Mouse (Mus musculus): ENCODE results near the gene Anapc2. TPM values are rescaled to one million over a fixed set of nuclear protein-coding genes. Genes with fewer than 3 reads are reported as not detected.
A peak's percentile ranks its signal among the peaks of the same experiment; 100 is the strongest.

The Anapc2 gene
- polyA plus RNA-seq, 1 experiment, result 76.0 TPM

DNA sequence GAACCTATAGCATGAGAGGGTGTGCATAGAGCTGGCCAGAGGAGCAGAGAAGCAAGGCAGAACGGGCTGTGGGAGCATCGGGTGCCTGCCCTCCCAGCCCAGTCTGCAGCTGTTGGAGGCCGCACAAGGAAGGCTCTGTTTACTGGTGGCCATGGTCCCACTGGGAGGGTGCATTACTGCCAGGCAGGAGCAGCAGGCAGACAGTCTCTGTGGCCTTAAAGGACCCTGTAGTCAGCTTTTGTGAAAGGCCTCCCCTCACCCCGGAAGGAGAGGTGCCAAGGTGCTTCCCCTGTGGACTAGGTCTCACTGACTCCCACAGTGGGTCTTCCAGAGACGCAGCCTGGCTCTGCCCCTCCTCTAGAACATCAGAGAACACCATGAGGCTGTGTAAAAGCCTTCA lies 45.4 kb upstream of the Anapc2 start:
- Histone ChIP-seq H3K27me3 (ENCODE audit: control insufficient read depth, insufficient read depth, low read length, poor library complexity, severe bottlenecking) (no peaks in the 10 kb centered on the region), H3K9me3 (replicated peaks; ENCODE audit: control insufficient read depth, insufficient read depth, low read length, poor library complexity, severe bottlenecking) (no peaks in the 10 kb centered on the region), H3K27ac (ENCODE audit: insufficient read depth, low read length) (no peak overlapping the region), H3K36me3 (ENCODE audit: control insufficient read depth, insufficient read depth, low read length, poor library complexity, severe bottlenecking) (peaks cover 10% of the 10 kb centered on the region), H3K4me1 (ENCODE audit: control insufficient read depth, insufficient read depth, low read length) (no peaks in the 10 kb centered on the region), H3K9ac (ENCODE audit: low read depth, poor library complexity, severe bottlenecking) (no peak overlapping the region), H3K4me3 (ENCODE audit: low read depth, low read length) (no peak overlapping the region)
- TF ChIP-seq CTCF (IDR thresholded peaks at IDR 0.05; ENCODE audit: low read depth, low read length) (no peak), POLR2A (IDR thresholded peaks at IDR 0.05; ENCODE audit: insufficient read depth, low read length) (no peak), EP300 (IDR thresholded peaks at IDR 0.05; ENCODE audit: insufficient read depth, low read depth, low read length) (no peak)

DNA sequence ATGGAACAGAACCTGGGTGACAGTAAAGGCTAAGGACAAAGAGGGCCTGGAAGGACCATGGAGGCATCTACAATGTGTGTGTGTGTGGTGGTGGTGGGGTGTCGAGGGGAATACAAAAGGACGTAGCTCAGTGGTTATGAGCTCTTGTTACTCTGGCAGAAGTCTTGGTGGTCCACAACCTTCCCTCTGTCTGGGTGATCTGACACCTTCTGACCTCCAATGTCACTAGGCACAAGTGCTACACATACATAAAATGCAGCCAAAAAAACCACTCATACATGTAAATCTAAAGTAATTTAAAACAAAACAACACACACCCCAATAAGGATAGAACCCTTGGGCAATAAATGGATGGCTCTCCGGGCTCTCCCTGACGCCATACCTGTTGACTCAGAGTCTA lies 44.9 kb upstream of the Anapc2 start:
- Histone ChIP-seq H3K27ac (ENCODE audit: insufficient read depth, low read length) (no peak overlapping the region), H3K4me3 (ENCODE audit: low read depth, low read length) (no peak overlapping the region), H3K36me3 (ENCODE audit: control insufficient read depth, insufficient read depth, low read length, poor library complexity, severe bottlenecking) (peaks cover 9% of the 10 kb centered on the region), H3K9me3 (replicated peaks; ENCODE audit: control insufficient read depth, insufficient read depth, low read length, poor library complexity, severe bottlenecking) (no peaks in the 10 kb centered on the region), H3K27me3 (ENCODE audit: control insufficient read depth, insufficient read depth, low read length, poor library complexity, severe bottlenecking) (no peaks in the 10 kb centered on the region), H3K4me1 (ENCODE audit: control insufficient read depth, insufficient read depth, low read length) (no peaks in the 10 kb centered on the region), H3K9ac (ENCODE audit: low read depth, poor library complexity, severe bottlenecking) (no peak overlapping the region)
- TF ChIP-seq POLR2A (IDR thresholded peaks at IDR 0.05; ENCODE audit: insufficient read depth, low read length) (no peak), CTCF (IDR thresholded peaks at IDR 0.05; ENCODE audit: low read depth, low read length) (no peak), EP300 (IDR thresholded peaks at IDR 0.05; ENCODE audit: insufficient read depth, low read depth, low read length) (no peak)

DNA sequence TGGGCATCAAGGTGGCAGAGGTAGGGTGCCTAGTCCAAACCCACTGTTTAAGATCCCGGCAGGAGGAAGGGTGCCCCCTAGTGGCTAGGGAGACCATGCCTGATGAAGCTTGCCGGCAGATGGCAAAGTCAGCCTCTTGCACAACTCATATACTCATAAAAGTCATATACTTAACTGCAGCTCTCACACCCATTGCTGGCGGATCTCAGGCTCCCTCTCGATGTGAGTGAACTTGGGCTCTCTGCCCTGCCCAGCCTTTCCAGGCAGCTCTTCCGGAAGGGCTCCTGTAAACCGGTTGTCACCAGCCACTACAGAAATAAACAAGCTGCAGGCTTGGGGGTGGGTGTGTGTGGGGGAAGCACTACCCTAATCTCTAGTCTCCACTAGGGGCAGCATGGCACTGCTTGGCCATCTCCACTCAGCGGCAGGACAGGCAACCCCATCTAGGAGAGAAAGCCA lies 43.8 kb upstream of the Anapc2 start:
- peak; percentile 56; the same call in 1 of the 2 replicates for TF ChIP-seq EP300 (IDR thresholded peaks at IDR 0.05; ENCODE audit: insufficient read depth, low read depth, low read length)
- peak; percentile 22 for TF ChIP-seq POLR2A (IDR thresholded peaks at IDR 0.05; ENCODE audit: insufficient read depth, low read length)
- peak; percentile 89 for TF ChIP-seq CTCF (IDR thresholded peaks at IDR 0.05; ENCODE audit: low read depth, low read length)
- Histone ChIP-seq H3K27me3 (ENCODE audit: control insufficient read depth, insufficient read depth, low read length, poor library complexity, severe bottlenecking) (no peaks in the 10 kb centered on the region), H3K27ac (ENCODE audit: insufficient read depth, low read length) (peak overlapping the region; percentile 64), H3K9ac (ENCODE audit: low read depth, poor library complexity, severe bottlenecking) (peak overlapping the region; percentile 19), H3K4me1 (ENCODE audit: control insufficient read depth, insufficient read depth, low read length) (no peaks in the 10 kb centered on the region), H3K9me3 (replicated peaks; ENCODE audit: control insufficient read depth, insufficient read depth, low read length, poor library complexity, severe bottlenecking) (no peaks in the 10 kb centered on the region), H3K36me3 (ENCODE audit: control insufficient read depth, insufficient read depth, low read length, poor library complexity, severe bottlenecking) (peaks cover 5% of the 10 kb centered on the region), H3K4me3 (ENCODE audit: low read depth, low read length) (peak overlapping the region; percentile 46)

DNA sequence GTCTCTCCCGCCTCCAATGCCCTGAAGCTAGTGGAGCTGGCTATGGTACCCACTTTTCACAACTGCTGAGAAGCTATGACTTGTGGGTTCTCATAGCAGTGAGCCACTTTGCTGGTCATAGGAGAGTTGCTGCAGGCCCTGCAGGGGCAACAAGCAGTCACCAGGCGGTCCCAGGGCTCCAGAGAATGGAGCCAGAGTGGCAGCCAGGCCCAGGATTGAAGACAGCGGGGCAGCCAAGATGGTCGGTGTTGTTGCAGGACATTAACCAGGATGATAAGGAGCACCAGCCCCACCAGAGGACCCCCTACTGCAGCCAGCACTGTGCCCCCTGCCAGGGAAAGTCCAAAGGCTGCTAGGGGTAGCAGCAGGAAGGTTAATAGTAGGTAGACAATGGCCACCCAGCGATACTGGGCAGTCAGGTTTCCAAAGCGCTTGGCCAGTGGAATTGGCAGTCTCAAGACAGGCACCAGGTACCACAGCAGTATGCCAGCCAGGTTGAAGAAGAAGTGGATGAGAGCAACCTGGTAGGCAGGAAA lies 43.2 kb upstream of the Anapc2 start:
- H3K4me1 ChIP-seq (ENCODE audit: control insufficient read depth, insufficient read depth, low read length), result no peaks in the 10 kb centered on the region
- no peak overlapping the region for H3K9ac ChIP-seq (ENCODE audit: low read depth, poor library complexity, severe bottlenecking)
- no peaks in the 10 kb centered on the region for H3K9me3 ChIP-seq (replicated peaks; ENCODE audit: control insufficient read depth, insufficient read depth, low read length, poor library complexity, severe bottlenecking)
- H3K36me3 ChIP-seq (ENCODE audit: control insufficient read depth, insufficient read depth, low read length, poor library complexity, severe bottlenecking), result no peaks in the 10 kb centered on the region
- no peak for TF ChIP-seq EP300 (IDR thresholded peaks at IDR 0.05; ENCODE audit: insufficient read depth, low read depth, low read length)
- no peak for TF ChIP-seq POLR2A (IDR thresholded peaks at IDR 0.05; ENCODE audit: insufficient read depth, low read length)
- TF ChIP-seq CTCF (IDR thresholded peaks at IDR 0.05; ENCODE audit: low read depth, low read length), result no peak
- no peaks in the 10 kb centered on the region for H3K27me3 ChIP-seq (ENCODE audit: control insufficient read depth, insufficient read depth, low read length, poor library complexity, severe bottlenecking)
- no peak overlapping the region for H3K4me3 ChIP-seq (ENCODE audit: low read depth, low read length)
- no peak overlapping the region for H3K27ac ChIP-seq (ENCODE audit: insufficient read depth, low read length)

DNA sequence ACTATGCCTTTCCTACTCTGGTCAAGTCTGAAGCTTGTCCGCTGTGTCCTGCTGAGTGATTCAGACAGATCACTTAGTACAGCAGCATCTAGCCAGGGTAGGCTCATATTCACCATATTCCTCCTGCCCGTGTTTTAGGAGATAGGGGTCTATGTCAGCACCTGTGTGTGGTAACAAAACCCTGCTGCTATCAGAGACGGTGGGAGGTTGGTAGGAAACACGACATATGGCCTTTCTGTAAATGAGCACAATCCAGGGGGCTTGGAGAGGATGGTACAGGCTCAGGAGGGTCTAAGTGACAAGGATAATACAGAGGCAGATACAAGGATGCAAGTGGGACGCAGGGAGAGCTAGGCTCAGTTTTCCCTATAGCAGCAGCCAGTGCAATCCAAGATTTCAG lies 42.7 kb upstream of the Anapc2 start:
- Histone ChIP-seq H3K9me3 (replicated peaks; ENCODE audit: control insufficient read depth, insufficient read depth, low read length, poor library complexity, severe bottlenecking) (no peaks in the 10 kb centered on the region), H3K27me3 (ENCODE audit: control insufficient read depth, insufficient read depth, low read length, poor library complexity, severe bottlenecking) (no peaks in the 10 kb centered on the region), H3K9ac (ENCODE audit: low read depth, poor library complexity, severe bottlenecking) (no peak overlapping the region), H3K4me3 (ENCODE audit: low read depth, low read length) (no peak overlapping the region), H3K27ac (ENCODE audit: insufficient read depth, low read length) (no peak overlapping the region), H3K4me1 (ENCODE audit: control insufficient read depth, insufficient read depth, low read length) (no peaks in the 10 kb centered on the region), H3K36me3 (ENCODE audit: control insufficient read depth, insufficient read depth, low read length, poor library complexity, severe bottlenecking) (no peaks in the 10 kb centered on the region)
- TF ChIP-seq CTCF (IDR thresholded peaks at IDR 0.05; ENCODE audit: low read depth, low read length), result no peak
- no peak for TF ChIP-seq EP300 (IDR thresholded peaks at IDR 0.05; ENCODE audit: insufficient read depth, low read depth, low read length)
- no peak for TF ChIP-seq POLR2A (IDR thresholded peaks at IDR 0.05; ENCODE audit: insufficient read depth, low read length)

DNA sequence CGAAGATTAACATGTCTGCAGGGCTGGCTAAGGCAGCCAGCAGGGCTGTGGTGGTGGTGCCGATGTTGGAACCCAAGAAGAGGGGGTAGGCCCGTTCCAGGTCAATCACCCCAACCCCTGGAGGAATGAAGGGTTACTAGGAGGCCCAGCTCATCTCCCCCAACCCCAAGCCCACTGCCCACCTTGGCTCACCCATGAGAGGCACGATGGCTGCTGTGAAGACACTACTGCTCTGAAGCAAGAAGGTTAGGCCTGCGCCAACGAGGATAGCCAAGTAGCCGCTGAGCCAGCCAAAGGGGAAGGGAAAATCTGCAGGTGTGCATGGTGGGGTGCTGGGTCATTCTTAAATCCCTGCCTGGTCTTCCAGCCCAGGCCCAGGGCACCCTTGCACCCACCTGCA lies 41.7 kb upstream of the Anapc2 start:
- no peaks in the 10 kb centered on the region for H3K27me3 ChIP-seq (ENCODE audit: control insufficient read depth, insufficient read depth, low read length, poor library complexity, severe bottlenecking)
- H3K9ac ChIP-seq (ENCODE audit: low read depth, poor library complexity, severe bottlenecking), result peak overlapping the region; percentile 7
- no peaks in the 10 kb centered on the region for H3K36me3 ChIP-seq (ENCODE audit: control insufficient read depth, insufficient read depth, low read length, poor library complexity, severe bottlenecking)
- H3K9me3 ChIP-seq (replicated peaks; ENCODE audit: control insufficient read depth, insufficient read depth, low read length, poor library complexity, severe bottlenecking), result no peaks in the 10 kb centered on the region
- no peaks in the 10 kb centered on the region for H3K4me1 ChIP-seq (ENCODE audit: control insufficient read depth, insufficient read depth, low read length)
- 0 out of 2 replicates have a peak overlapping the region, but pooled peaks have one; percentile 20 for H3K27ac ChIP-seq (ENCODE audit: insufficient read depth, low read length)
- peak overlapping the region; percentile 41 for H3K4me3 ChIP-seq (ENCODE audit: low read depth, low read length)
- TF ChIP-seq CTCF (IDR thresholded peaks at IDR 0.05; ENCODE audit: low read depth, low read length), result no peak
- TF ChIP-seq EP300 (IDR thresholded peaks at IDR 0.05; ENCODE audit: insufficient read depth, low read depth, low read length), result no peak
- no peak for TF ChIP-seq POLR2A (IDR thresholded peaks at IDR 0.05; ENCODE audit: insufficient read depth, low read length)
